Mouse (Mus musculus): ENCODE data around the gene Tmem178b.

GRCm38 (mm10) chr6:39970281-39970680 is 97.2 kb downstream of the Tmem178b start:
- TF ChIP-seq POLR2A (IDR thresholded peaks at IDR 0.05; ENCODE audit: insufficient read depth, low read depth, low read length), result no peak
- no peak for TF ChIP-seq CTCF (IDR thresholded peaks at IDR 0.05)

Data from heart, adult 2 months (tissue).